Mouse (Mus musculus) urinary bladder, postnatal 25 days (tissue): Measurements from ENCODE around the gene Antxr2.

Experiments used
- DNase-seq: peaks from one replicate; pipeline ENCODE4 v3.0.0; 2022; ENCODE audit warnings: low spot score

Antxr2 gene

GRCm38 (mm10) chr5:97907482-97907881, 123.4 kb downstream of the Antxr2 start:
- no peak for DNase-seq

GRCm38 (mm10) chr5:97906537-97907266, 124.1 kb downstream of the Antxr2 start:
- no peak for DNase-seq

- DNase-seq, result no peak
Measured at GRCm38 (mm10) chr5:97905856-97906255, 125.0 kb downstream of the Antxr2 start.

- DNase-seq, result no peak
Measured at GRCm38 (mm10) chr5:97901096-97901495, 129.7 kb downstream of the Antxr2 start.

- DNase-seq, result no peak
Measured at GRCm38 (mm10) chr5:97899321-97899720, 131.5 kb downstream of the Antxr2 start.

GRCm38 (mm10) chr5:97885427-97885826, 145.4 kb downstream of the Antxr2 start:
- no peak for DNase-seq

GRCm38 (mm10) chr5:97884110-97884509, 146.7 kb downstream of the Antxr2 start:
- no peak for DNase-seq

GRCm38 (mm10) chr5:97881421-97881820, 149.4 kb downstream of the Antxr2 start:
- no peak for DNase-seq

- no peak for DNase-seq
Measured at GRCm38 (mm10) chr5:97880115-97880514, 150.7 kb downstream of the Antxr2 start.

GRCm38 (mm10) chr5:97878871-97879270, 152.0 kb downstream of the Antxr2 start:
- DNase-seq, result no peak

GRCm38 (mm10) chr5:97878215-97878794, 152.5 kb downstream of the Antxr2 start:
- DNase-seq, result no peak

- no peak for DNase-seq
Measured at GRCm38 (mm10) chr5:97876895-97877294, 153.9 kb downstream of the Antxr2 start.

GRCm38 (mm10) chr5:97867921-97868320, 162.9 kb downstream of the Antxr2 start:
- DNase-seq, result no peak

GRCm38 (mm10) chr5:97866975-97867374, 163.9 kb downstream of the Antxr2 start:
- no peak for DNase-seq

GRCm38 (mm10) chr5:97857101-97857500, 173.7 kb downstream of the Antxr2 start:
- no peak for DNase-seq

- no peak for DNase-seq
Measured at GRCm38 (mm10) chr5:97851981-97852748, 178.7 kb downstream of the Antxr2 start.

GRCm38 (mm10) chr5:97847204-97847895, 183.5 kb downstream of the Antxr2 start:
- DNase-seq, result no peak

- no peak for DNase-seq
Measured at GRCm38 (mm10) chr5:97846503-97846902, 184.3 kb downstream of the Antxr2 start.

GRCm38 (mm10) chr5:97842016-97842415, 188.8 kb downstream of the Antxr2 start:
- no peak for DNase-seq

GRCm38 (mm10) chr5:97839924-97840279, 190.9 kb downstream of the Antxr2 start:
- no peak for DNase-seq

- DNase-seq, result no peak
Measured at GRCm38 (mm10) chr5:97839271-97839923, 191.4 kb downstream of the Antxr2 start.

- no peak for DNase-seq
Measured at GRCm38 (mm10) chr5:97837333-97837732, 193.5 kb downstream of the Antxr2 start.
